Mouse (Mus musculus) left cerebral cortex, adult 2 months (tissue): Measurements from ENCODE around the gene Lcn10. TPM values are rescaled to one million over a fixed set of nuclear protein-coding genes. Genes with fewer than 3 reads are reported as not detected.

Experiments
- DNase-seq, 2 experiments: peaks; one replicate each; pipeline ENCODE4 v3.0.0; 2021 to 2022; ENCODE audit warnings: low spot score in 2 of 2, mixed read lengths in 1 of 2; ENCODE audit errors: extremely low spot score in 1 of 2
- H3K27ac ChIP-seq: fragments of 200-600 bp; 2 replicates; pipeline ENCODE4 v1.8.1; 2022
- H3K4me3 ChIP-seq: fragments of 200-600 bp; 2 replicates; pipeline ENCODE4 v1.8.1; 2022
- CTCF ChIP-seq: fragments of 200-600 bp; IDR thresholded peaks from 2 replicates; pipeline ENCODE4 v1.8.1; 2022; ENCODE audit warnings: antibody characterized with exemption, mild to moderate bottlenecking, moderate library complexity
- intact Hi-C: fragments of 180-260 bp; cut with DNase I; formaldehyde crosslinking; loops from one replicate; pipeline ENCODE4 v1.15.1; 2025
- long read RNA-seq, 2 experiments: library from polyadenylated mRNA; stranded (forward); transcript quantifications; one replicate each; pipeline ENCODE4 v2.0.0; 2021; ENCODE audit warnings: borderline mapping rate in 2 of 2
- total RNA-seq, 2 experiments: library from RNA; stranded (reverse); gene quantifications; 2 replicates each; pipeline ENCODE4 v1.2.3; 2021

Lcn10 gene
- not detected for total RNA-seq
- long read RNA-seq, experiment 1: 0 reads
- long read RNA-seq, experiment 2: 0 reads

- intact Hi-C loops: no loop called here
- Histone ChIP-seq H3K4me3 (no peak within 1 kb of the TSS), H3K27ac (no peak within 1 kb of the TSS)
- no peak for TF ChIP-seq CTCF
- no peak for DNase-seq
Measured at GRCm38 (mm10) chr2:25682426-25682825, at the start of gene Lcn10. Gene Lcn10 (plus strand): TSS chr2:25682726.

- intact Hi-C loops: no loop called here
- no peak overlapping the region for H3K4me3 ChIP-seq
- DNase-seq: no peak
- TF ChIP-seq CTCF: no peak
- H3K27ac ChIP-seq: no peak overlapping the region
Measured at GRCm38 (mm10) chr2:25633616-25634015, 48.9 kb upstream of the Lcn10 start.

GRCm38 (mm10) chr2:25634046-25634445, 48.5 kb upstream of the Lcn10 start:
- no peak for DNase-seq
- TF ChIP-seq CTCF: peak; percentile 46
- H3K4me3 ChIP-seq: no peak overlapping the region
- no peak overlapping the region for H3K27ac ChIP-seq
- intact Hi-C loops: no loop called here

- peak; percentile 61 for TF ChIP-seq CTCF
- H3K27ac ChIP-seq: no peak overlapping the region
- intact Hi-C loops: no loop called here
- H3K4me3 ChIP-seq: no peak overlapping the region
- DNase-seq: peak in 1 of 2 experiments; percentile 25
Measured at GRCm38 (mm10) chr2:25639890-25640289, 42.6 kb upstream of the Lcn10 start.

DNA sequence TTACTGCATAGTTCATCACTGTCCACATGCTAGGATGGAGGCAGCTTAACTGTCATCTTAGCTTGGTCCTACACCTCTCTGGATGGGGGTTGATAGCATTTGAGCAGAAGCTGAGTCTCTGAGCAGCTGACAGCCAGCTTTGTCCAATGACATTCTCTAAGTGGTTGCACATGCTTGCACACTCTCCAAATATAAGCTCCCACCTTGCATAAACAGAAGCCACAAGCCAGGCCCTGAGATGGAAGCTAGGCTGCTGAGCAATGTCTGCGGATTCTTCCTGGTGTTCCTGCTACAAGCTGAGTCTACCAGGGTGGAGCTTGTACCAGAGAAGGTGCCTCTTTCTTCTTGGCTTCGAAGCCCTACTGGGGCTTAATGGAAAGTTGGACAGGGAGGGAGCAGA, 29.6 kb upstream of the Lcn10 start, which contains the start of gene Lcn8:
TSS of gene Lcn8 (plus strand) at position 219 of the 400 bp plus-strand sequence.
- intact Hi-C loops: no loop called here
- TF ChIP-seq CTCF: no peak
- H3K27ac ChIP-seq: no peak within 1 kb of the TSS
- DNase-seq: no peak
- no peak within 1 kb of the TSS for H3K4me3 ChIP-seq

GRCm38 (mm10) chr2:25654502-25654901, 28.0 kb upstream of the Lcn10 start:
- no peak for DNase-seq
- TF ChIP-seq CTCF: no peak
- H3K27ac ChIP-seq: no peak overlapping the region
- intact Hi-C loops: no loop called here
- no peak overlapping the region for H3K4me3 ChIP-seq

- TF ChIP-seq CTCF: no peak
- DNase-seq: no peak
- no peak overlapping the region for H3K4me3 ChIP-seq
- H3K27ac ChIP-seq: no peak overlapping the region
- intact Hi-C loops: no loop called here
Measured at GRCm38 (mm10) chr2:25656691-25657090, 25.8 kb upstream of the Lcn10 start.

DNA sequence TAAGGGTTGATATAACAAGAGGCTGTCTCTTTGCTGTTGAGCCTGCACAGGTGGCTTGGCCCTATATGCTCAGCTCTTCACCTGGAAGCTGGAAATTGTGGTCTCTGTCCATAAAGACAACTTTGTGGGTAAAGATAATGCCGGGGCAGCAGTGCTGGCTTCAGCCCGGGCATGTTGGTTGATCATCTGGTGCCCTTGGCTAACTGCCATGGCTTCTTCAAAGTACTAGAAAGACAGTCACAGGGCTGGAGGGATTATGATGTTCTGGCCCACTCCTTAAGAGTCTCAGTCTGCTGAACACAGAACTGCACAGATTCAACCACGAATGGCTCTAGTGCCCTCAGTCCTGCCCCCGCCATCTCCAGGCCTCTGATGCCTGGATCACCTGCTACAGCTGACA, 25.3 kb upstream of the Lcn10 start:
- no peak for DNase-seq
- Histone ChIP-seq H3K27ac (no peak overlapping the region), H3K4me3 (no peak overlapping the region)
- no peak for TF ChIP-seq CTCF
- intact Hi-C loops: no loop called here

DNA sequence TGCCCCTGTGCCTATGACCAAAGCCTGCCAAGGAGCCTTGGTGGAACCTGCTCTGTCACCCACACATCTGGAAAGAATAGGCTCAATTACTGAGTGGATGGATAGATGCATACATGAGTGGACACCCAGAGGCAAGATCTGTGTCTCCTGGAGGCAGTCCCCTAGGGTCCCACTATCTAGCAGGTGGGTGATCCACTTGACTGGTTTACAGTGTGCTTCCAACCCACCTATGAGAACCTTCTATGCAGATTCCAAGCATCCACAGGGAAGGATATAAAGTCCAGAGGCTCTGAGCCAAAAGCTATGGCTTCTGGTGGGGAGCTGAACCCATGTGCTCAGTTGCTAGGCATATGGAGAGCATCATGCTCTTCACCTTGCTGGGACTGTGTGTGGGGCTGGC, 24.9 kb upstream of the Lcn10 start, which contains the start of gene Lcn5:
TSS of gene Lcn5 (plus strand) at position 301 of the 400 bp plus-strand sequence.
- TF ChIP-seq CTCF: no peak
- H3K27ac ChIP-seq: no peak within 1 kb of the TSS
- H3K4me3 ChIP-seq: no peak within 1 kb of the TSS
- intact Hi-C loops: no loop called here
- no peak for DNase-seq

- DNase-seq: no peak
- intact Hi-C loops: no loop called here
- no peak overlapping the region for H3K27ac ChIP-seq
- no peak for TF ChIP-seq CTCF
- H3K4me3 ChIP-seq: no peak overlapping the region
Measured at GRCm38 (mm10) chr2:25660279-25660678, 22.2 kb upstream of the Lcn10 start.

- TF ChIP-seq CTCF: no peak
- no peak overlapping the region for H3K4me3 ChIP-seq
- no peak for DNase-seq
- H3K27ac ChIP-seq: no peak overlapping the region
- intact Hi-C loops: no loop called here
Measured at GRCm38 (mm10) chr2:25661245-25661970, 21.1 kb upstream of the Lcn10 start.

DNA sequence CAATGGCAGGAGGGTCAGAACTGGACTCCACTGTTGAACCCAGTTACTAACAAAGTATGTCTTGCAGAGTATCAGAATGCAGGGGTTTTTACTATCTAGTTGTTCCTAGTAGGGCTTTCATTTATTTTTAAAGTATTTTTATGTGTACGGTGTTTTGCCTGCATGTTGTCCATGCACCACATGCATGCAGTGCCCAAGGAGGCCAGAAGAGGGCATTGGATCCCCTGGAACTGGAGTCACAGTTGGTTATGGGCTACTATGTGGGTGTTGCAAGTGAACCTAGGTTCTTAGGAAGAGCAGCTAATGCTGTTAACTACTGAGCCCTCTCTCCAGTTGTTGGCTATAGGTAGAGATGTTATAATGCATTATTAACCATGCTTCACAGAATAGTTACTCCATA, 19.0 kb upstream of the Lcn10 start:
- TF ChIP-seq CTCF: peak; percentile 65
- intact Hi-C loops: no loop called here
- peak; percentile 21 to 47 for DNase-seq
- Histone ChIP-seq H3K27ac (no peak overlapping the region), H3K4me3 (no peak overlapping the region)

GRCm38 (mm10) chr2:25664125-25664524, 18.4 kb upstream of the Lcn10 start:
- no peak overlapping the region for H3K27ac ChIP-seq
- H3K4me3 ChIP-seq: no peak overlapping the region
- no peak for TF ChIP-seq CTCF
- intact Hi-C loops: no loop called here
- no peak for DNase-seq
